Mouse (Mus musculus) hindbrain, embryonic 14.5 days (tissue): ENCODE measurements around the gene Etv6. TPM values are rescaled to one million over a fixed set of nuclear protein-coding genes. Genes with fewer than 3 reads are reported as not detected.

ENCODE experiments used
- ATAC-seq: fragments of 200-750 bp; cut with Nextera tagmentation; 2 replicates; pipeline ENCODE4 v1.8.0; 2017; ENCODE audit warnings: moderate number of reproducible peaks, mild to moderate bottlenecking, moderate TSS enrichment, moderate library complexity; ENCODE audit not compliant: low FRiP score
- DNase-seq: peaks from one replicate; pipeline ENCODE4 v3.0.0-alpha.2; 2015; ENCODE audit warnings: low spot score
- H3K27ac ChIP-seq: fragments of 300-500 bp; sonication (generic); 2 replicates; pipeline ENCODE4 v1.5.1; 2014; ENCODE audit warnings: mild to moderate bottlenecking, moderate library complexity
- H3K27me3 ChIP-seq: fragments of 300-500 bp; sonication (generic); 2 replicates; pipeline ENCODE4 v1.6.1; 2014; ENCODE audit warnings: mild to moderate bottlenecking, low read length, mixed read lengths; ENCODE audit not compliant: control insufficient read depth, insufficient read depth
- H3K36me3 ChIP-seq: fragments of 300-500 bp; sonication (generic); replicated peaks from 2 replicates; pipeline ENCODE4 v1.6.1; 2014; ENCODE audit not compliant: control insufficient read depth, insufficient read depth
- H3K4me1 ChIP-seq: fragments of 300-500 bp; sonication (generic); replicated peaks from 2 replicates; pipeline ENCODE4 v1.6.1; 2014; ENCODE audit warnings: antibody characterized with exemption, low read length, mixed read lengths; ENCODE audit not compliant: control insufficient read depth, insufficient read depth
- H3K4me2 ChIP-seq: fragments of 300-500 bp; sonication (generic); replicated peaks from 2 replicates; pipeline ENCODE4 v1.6.1; 2014; ENCODE audit warnings: mild to moderate bottlenecking, moderate library complexity
- H3K4me3 ChIP-seq: fragments of 300-500 bp; sonication (generic); replicated peaks from 2 replicates; pipeline ENCODE4 v1.5.1; 2014; ENCODE audit warnings: mild to moderate bottlenecking, low read length
- H3K9ac ChIP-seq: fragments of 300-500 bp; sonication (generic); 2 replicates; pipeline ENCODE4 v1.6.1; 2014
- H3K9me3 ChIP-seq: fragments of 300-500 bp; sonication (generic); 2 replicates; pipeline ENCODE4 v1.6.1; 2016; ENCODE audit warnings: low read length; ENCODE audit not compliant: control insufficient read depth
- WGBS: fragments of 180-500 bp; shearing (Covaris S2); extraction: QIAGEN DNeasy Blood & Tissue Kit; methylation state at CpG from one replicate; pipeline ENCODE4 v1.1.7; 2014; 5-methylcytosine and 5-hydroxymethylcytosine counted together
- polyA plus RNA-seq: library from polyadenylated mRNA; unstranded; fragments of >200 nt; fragmentation: Nextera tagmentation; extraction: Ambion mirVana; gene quantifications from 2 replicates; pipeline ENCODE4 v1.2.1, GENCODE M21; 2014

The Etv6 gene
- polyA plus RNA-seq, 1 experiment from 2014 or later, result 6.8 TPM

DNA sequence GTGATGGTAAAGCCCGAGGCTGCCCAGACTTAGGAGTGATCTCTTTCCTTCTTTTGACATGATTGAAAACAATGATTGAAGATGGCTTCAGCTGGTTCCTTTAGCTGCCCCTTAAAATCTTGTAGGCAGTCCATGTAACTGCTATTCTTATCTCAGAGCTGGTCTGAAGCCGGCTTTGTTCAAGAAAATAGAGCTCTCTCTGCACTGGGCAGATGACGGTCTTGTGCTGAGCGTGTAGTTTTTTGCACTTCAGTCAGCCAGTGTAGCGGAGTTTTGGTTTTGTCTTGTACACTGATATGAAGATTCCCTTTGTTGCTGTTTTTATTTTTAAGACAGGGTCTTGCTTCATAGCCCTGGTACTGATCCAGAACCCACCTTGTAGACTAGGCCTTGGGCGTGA is 117.0 kb downstream of the Etv6 start:
- no peak overlapping the region; the same call in 1 of the 2 replicates for H3K27ac ChIP-seq

GRCm38 (mm10) chr6:134154746-134155145 is 119.2 kb downstream of the Etv6 start:
- H3K4me2 ChIP-seq, result no peak overlapping the region
- DNase-seq (no peak), ATAC-seq (no peak)
- no peak overlapping the region for H3K27ac ChIP-seq
- H3K27me3 ChIP-seq, result no peaks in the 10 kb centered on the region
- peaks cover 30% of the 10 kb centered on the region for H3K4me1 ChIP-seq
- H3K4me3 ChIP-seq, result no peak overlapping the region
- H3K9ac ChIP-seq, result no peak overlapping the region
- H3K36me3 ChIP-seq, result no peaks in the 10 kb centered on the region
- no peaks in the 10 kb centered on the region for H3K9me3 ChIP-seq
- 90% methylated on average over 8 of the region's 8 CpGs for WGBS

More for the DNA sequence above, 117.0 kb downstream of the Etv6 start:
- Histone ChIP-seq H3K9me3 (no peaks in the 10 kb centered on the region), H3K4me2 (no peak overlapping the region), H3K4me1 (peaks cover 36% of the 10 kb centered on the region), H3K36me3 (no peaks in the 10 kb centered on the region), H3K9ac (no peak overlapping the region), H3K27me3 (no peaks in the 10 kb centered on the region), H3K4me3 (no peak overlapping the region)
- no peak for ATAC-seq
- no peak for DNase-seq
- WGBS, result 70% methylated on average over 6 of the region's 6 CpGs

- no peak overlapping the region for H3K4me2 ChIP-seq
- no peaks in the 10 kb centered on the region for H3K9me3 ChIP-seq
- no peaks in the 10 kb centered on the region for H3K36me3 ChIP-seq
- H3K27ac ChIP-seq, result no peak overlapping the region
- no peak for DNase-seq
- ATAC-seq, result no peak
- no peaks in the 10 kb centered on the region for H3K27me3 ChIP-seq
- 22% methylated on average over 8 of the region's 8 CpGs for WGBS
- H3K4me1 ChIP-seq, result peaks cover 30% of the 10 kb centered on the region
- H3K9ac ChIP-seq, result no peak overlapping the region
- H3K4me3 ChIP-seq, result no peak overlapping the region
Observed at GRCm38 (mm10) chr6:134155900-134156623, 120.6 kb downstream of the Etv6 start.

GRCm38 (mm10) chr6:134157533-134158115 is 122.1 kb downstream of the Etv6 start:
- H3K36me3 ChIP-seq, result no peaks in the 10 kb centered on the region
- H3K9ac ChIP-seq, result no peak overlapping the region
- 16% methylated on average over 6 of the region's 6 CpGs for WGBS
- ATAC-seq (peak; percentile 69; the same call in 1 of the 2 replicates), DNase-seq (peak; percentile 44)
- H3K27ac ChIP-seq, result peak overlapping the region; percentile 2; the same call in 1 of the 2 replicates
- no peaks in the 10 kb centered on the region for H3K9me3 ChIP-seq
- H3K4me2 ChIP-seq, result no peak overlapping the region
- H3K27me3 ChIP-seq, result no peaks in the 10 kb centered on the region
- H3K4me3 ChIP-seq, result no peak overlapping the region
- peaks cover 30% of the 10 kb centered on the region for H3K4me1 ChIP-seq

GRCm38 (mm10) chr6:134158201-134158600 is 122.7 kb downstream of the Etv6 start:
- Histone ChIP-seq H3K4me1 (peaks cover 30% of the 10 kb centered on the region), H3K4me3 (no peak overlapping the region), H3K27me3 (no peaks in the 10 kb centered on the region), H3K9ac (no peak overlapping the region), H3K9me3 (no peaks in the 10 kb centered on the region), H3K4me2 (no peak overlapping the region), H3K36me3 (no peaks in the 10 kb centered on the region), H3K27ac (no peak overlapping the region; the same call in 1 of the 2 replicates)
- ATAC-seq (no peak), DNase-seq (no peak)
- WGBS, result 96% methylated on average over 2 of the region's 2 CpGs

- Histone ChIP-seq H3K9me3 (no peaks in the 10 kb centered on the region), H3K27ac (no peak overlapping the region), H3K27me3 (no peaks in the 10 kb centered on the region), H3K4me3 (no peak overlapping the region), H3K36me3 (no peaks in the 10 kb centered on the region), H3K4me2 (no peak overlapping the region), H3K4me1 (peaks cover 30% of the 10 kb centered on the region), H3K9ac (no peak overlapping the region)
- ATAC-seq, result no peak
- whole genome bisulfite sequencing, result 85% methylated on average over 4 of the region's 4 CpGs
- no peak for DNase-seq
Observed at GRCm38 (mm10) chr6:134159672-134160071, 124.2 kb downstream of the Etv6 start.

- Histone ChIP-seq H3K27me3 (no peaks in the 10 kb centered on the region), H3K4me3 (no peak overlapping the region), H3K4me2 (no peak overlapping the region), H3K4me1 (peaks cover 21% of the 10 kb centered on the region), H3K36me3 (no peaks in the 10 kb centered on the region), H3K9ac (no peak overlapping the region), H3K27ac (no peak overlapping the region), H3K9me3 (no peaks in the 10 kb centered on the region)
- DNase-seq (no peak), ATAC-seq (no peak)
- 78% methylated on average over 13 of the region's 13 CpGs for WGBS
Observed at GRCm38 (mm10) chr6:134161040-134161439, 125.5 kb downstream of the Etv6 start.

DNA sequence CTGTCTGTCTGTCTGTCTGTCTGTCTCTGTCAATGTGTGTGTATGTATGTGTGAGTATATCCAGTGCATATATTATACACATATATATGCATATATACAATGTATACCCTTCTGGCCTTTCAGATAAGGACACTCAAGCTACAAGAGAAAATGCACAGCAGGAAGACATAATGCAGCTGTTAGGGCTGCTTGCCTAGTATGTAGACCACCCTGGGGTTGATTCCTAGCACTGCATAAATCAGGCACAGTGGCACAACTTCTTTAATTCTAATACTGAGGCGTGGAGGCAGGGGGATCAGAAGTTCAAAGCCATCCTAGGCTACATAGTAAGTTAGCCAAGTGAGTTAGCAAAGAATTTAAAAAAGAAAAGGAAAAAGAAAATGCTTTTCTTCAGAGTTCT is 127.8 kb downstream of the Etv6 start:
- WGBS, result 94% methylated on average over 1 of the region's 1 CpGs
- no peaks in the 10 kb centered on the region for H3K36me3 ChIP-seq
- DNase-seq (no peak), ATAC-seq (no peak)
- no peak overlapping the region for H3K27ac ChIP-seq
- H3K4me3 ChIP-seq, result no peak overlapping the region
- 0 out of 2 replicates have a peak, but pooled peaks cover 4% of the 10 kb centered on the region for H3K4me1 ChIP-seq
- H3K9me3 ChIP-seq, result no peaks in the 10 kb centered on the region
- no peak overlapping the region for H3K9ac ChIP-seq
- H3K4me2 ChIP-seq, result no peak overlapping the region
- H3K27me3 ChIP-seq, result no peaks in the 10 kb centered on the region

DNA sequence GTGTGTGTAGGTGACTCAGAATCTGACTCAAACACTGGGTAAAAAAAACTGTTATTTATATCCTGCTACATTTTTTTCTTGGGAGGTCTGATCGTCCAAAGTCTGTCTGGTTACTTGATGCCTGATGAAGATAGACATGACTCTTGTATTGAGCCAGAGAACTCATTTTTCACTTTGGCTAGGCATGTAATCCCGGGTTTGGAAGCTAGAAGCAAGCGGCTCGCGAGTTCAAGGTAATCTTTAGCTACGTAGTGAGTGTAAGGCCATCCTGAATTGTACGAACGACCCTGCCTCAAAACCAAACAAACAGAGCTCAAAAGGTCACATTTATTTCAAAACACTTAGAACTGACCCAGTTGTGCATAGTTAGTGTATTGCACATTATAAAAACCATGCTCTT is 128.9 kb downstream of the Etv6 start:
- H3K4me2 ChIP-seq, result no peak overlapping the region
- no peak overlapping the region for H3K9ac ChIP-seq
- H3K4me1 ChIP-seq, result 0 out of 2 replicates have a peak, but pooled peaks cover 4% of the 10 kb centered on the region
- ATAC-seq (no peak), DNase-seq (no peak)
- no peaks in the 10 kb centered on the region for H3K27me3 ChIP-seq
- H3K4me3 ChIP-seq, result no peak overlapping the region
- H3K36me3 ChIP-seq, result no peaks in the 10 kb centered on the region
- WGBS, result 81% methylated on average over 8 of the region's 8 CpGs
- H3K27ac ChIP-seq, result no peak overlapping the region
- no peaks in the 10 kb centered on the region for H3K9me3 ChIP-seq
